Mouse (Mus musculus) adipose tissue, adult 10 weeks (tissue): ENCODE data around the gene Hyal6. TPM values are rescaled to one million over a fixed set of nuclear protein-coding genes. Genes with fewer than 3 reads are reported as not detected.

Experiments used
- polyA plus RNA-seq: library from polyadenylated mRNA; stranded (reverse); fragments of 350-450 nt; fragmentation: Illumina TruSeq; extraction: RNeasy Lipid Tissue Mini Kit (QIAGEN cat#74804); gene quantifications from one replicate; pipeline ENCODE4 v1.2.3, GENCODE M21; 2014; ENCODE audit warnings: low read depth, low replicate concordance

Hyal6 gene
- 0.98 TPM for polyA plus RNA-seq

GRCm38 (mm10) chr6:24732945-24733344 is at the start of gene Hyal6:
Gene Hyal6, plus strand, starts transcription at chr6:24733245.

GRCm38 (mm10) chr6:24748029-24748428 is 15.0 kb downstream of the Hyal6 start, which contains the start of gene Hyal4:
Gene Hyal4, plus strand, starts transcription at chr6:24748329.

GRCm38 (mm10) chr6:24790888-24791287 is 57.8 kb downstream of the Hyal6 start, which contains the start of gene Spam1:
Gene Spam1, plus strand, starts transcription at chr6:24791188.

Other genes starting within 250 kb of the Hyal6 start
- gene Iqub, start 218.2 kb upstream of the Hyal6 start, polyA plus RNA-seq, result 1.8 TPM
- 126 TPM for gene Ndufa5, start 205.2 kb upstream of the Hyal6 start, polyA plus RNA-seq
- gene Asb15, start 205.1 kb upstream of the Hyal6 start, polyA plus RNA-seq, result 1.1 TPM
- gene Lmod2, start 135.5 kb upstream of the Hyal6 start, polyA plus RNA-seq, result not detected
- gene Wasl, start 68.2 kb upstream of the Hyal6 start, polyA plus RNA-seq, result 33.1 TPM
- gene Hyal4, start 15.1 kb downstream of the Hyal6 start, polyA plus RNA-seq, result not detected
- 0.78 TPM for gene Spam1, start 57.9 kb downstream of the Hyal6 start, polyA plus RNA-seq
- 1.1 TPM for gene Hyal5, start 124.8 kb downstream of the Hyal6 start, polyA plus RNA-seq
- 0.47 TPM for gene Tmem229a, start 223.1 kb downstream of the Hyal6 start, polyA plus RNA-seq